Mouse (Mus musculus): ENCODE results near the gene Sptlc2.
"Not testable (repeated sequence)": the region's sequence is repeated elsewhere in the genome, so short reads cannot be mapped to it uniquely, and the experiment has no call there.

Gene Sptlc2

GRCm38 (mm10) chr12:87278118-87278730, 109.9 kb downstream of the Sptlc2 start:
- DNase-seq (ENCODE audit: low spot score), result no peak

GRCm38 (mm10) chr12:87277251-87277650, 110.9 kb downstream of the Sptlc2 start:
- not testable (repeated sequence) for DNase-seq (ENCODE audit: low spot score)

GRCm38 (mm10) chr12:87274853-87275831, 113.0 kb downstream of the Sptlc2 start:
- no peak for DNase-seq (ENCODE audit: low spot score)

GRCm38 (mm10) chr12:87267682-87268081, 120.5 kb downstream of the Sptlc2 start:
- no peak for DNase-seq (ENCODE audit: low spot score)

- DNase-seq (ENCODE audit: low spot score), result no peak
Measured at GRCm38 (mm10) chr12:87266827-87267603, 121.1 kb downstream of the Sptlc2 start.

GRCm38 (mm10) chr12:87266108-87266826, 121.9 kb downstream of the Sptlc2 start, which contains the start of the genes Vipas39 and Ahsa1:
TSS of gene Vipas39 (minus strand) at chr12:87266256.
TSS of gene Ahsa1 (plus strand) at chr12:87266479.
- DNase-seq (ENCODE audit: low spot score), result peak; percentile 94

GRCm38 (mm10) chr12:87265444-87265843, 122.7 kb downstream of the Sptlc2 start:
- DNase-seq (ENCODE audit: low spot score), result no peak

- DNase-seq (ENCODE audit: low spot score), result no peak
Measured at GRCm38 (mm10) chr12:87260562-87260961, 127.6 kb downstream of the Sptlc2 start.

- no peak for DNase-seq (ENCODE audit: low spot score)
Measured at GRCm38 (mm10) chr12:87256629-87257028, 131.5 kb downstream of the Sptlc2 start.
